Mouse (Mus musculus): ENCODE data around the gene Epha5.

Epha5 gene

DNA sequence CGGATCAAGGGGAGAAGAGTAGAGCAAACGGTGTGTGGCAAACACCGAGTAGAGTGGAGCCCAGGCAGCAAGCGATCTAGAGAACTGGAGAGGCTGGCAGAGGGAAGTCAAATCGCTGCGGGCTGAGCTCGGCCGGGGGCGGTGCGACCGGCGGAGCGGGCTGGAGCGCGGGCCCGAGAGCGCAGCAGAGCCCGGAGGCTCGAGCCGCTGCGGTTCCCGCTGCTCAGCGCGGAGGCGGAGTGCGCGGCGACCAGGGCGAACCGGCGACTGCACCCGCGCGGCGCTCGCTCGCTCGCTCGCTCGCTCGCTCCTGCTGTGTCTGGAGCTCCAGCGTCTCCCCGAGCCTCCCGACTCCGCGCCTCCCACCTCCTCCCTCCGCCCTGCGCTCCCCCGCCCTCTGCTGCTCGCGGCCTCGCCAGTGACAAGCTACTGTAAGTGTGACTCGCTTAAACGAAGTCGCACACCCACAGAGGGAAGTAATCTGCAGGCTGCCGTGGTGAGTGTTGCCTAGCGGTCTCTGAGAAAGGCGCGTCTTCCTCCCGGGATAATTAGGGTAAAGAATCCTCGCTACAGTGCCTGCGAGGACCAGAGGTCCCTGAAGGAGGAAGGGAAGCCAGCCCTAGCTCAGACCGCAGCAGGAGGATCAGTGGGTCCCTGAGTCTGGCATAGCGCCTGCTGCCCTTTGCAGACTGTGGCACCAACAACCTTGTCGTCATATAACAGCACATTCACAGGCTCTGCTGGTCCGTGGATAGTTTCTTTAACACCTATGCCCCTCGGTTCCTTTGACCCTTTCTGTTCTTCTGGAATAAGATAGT lies at the start of gene Epha5:
Epha5 (minus strand) TSS at position 321 of the 818 bp plus-strand sequence.
- peak; percentile 7 to 43 for DNase-seq

DNA sequence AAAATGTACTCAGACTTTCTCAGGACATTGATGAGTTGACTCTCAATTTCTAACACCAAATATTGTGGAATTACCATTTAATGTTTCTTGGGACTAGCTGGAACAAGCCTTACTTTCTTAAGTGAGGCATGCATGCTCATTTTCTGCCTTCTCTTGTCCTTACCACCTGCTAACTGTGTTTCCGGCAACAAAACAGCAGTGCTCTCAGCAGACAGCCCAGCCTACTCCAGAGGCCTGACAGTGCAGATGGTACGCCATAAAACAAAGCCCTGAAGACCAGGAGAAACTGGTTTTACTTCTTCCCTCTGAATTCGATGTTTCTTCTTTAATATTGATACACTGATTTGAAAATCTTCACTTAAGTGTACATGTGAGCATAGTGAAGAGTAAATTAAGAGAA lies 39.0 kb upstream of the Epha5 start:
- no peak for DNase-seq

DNA sequence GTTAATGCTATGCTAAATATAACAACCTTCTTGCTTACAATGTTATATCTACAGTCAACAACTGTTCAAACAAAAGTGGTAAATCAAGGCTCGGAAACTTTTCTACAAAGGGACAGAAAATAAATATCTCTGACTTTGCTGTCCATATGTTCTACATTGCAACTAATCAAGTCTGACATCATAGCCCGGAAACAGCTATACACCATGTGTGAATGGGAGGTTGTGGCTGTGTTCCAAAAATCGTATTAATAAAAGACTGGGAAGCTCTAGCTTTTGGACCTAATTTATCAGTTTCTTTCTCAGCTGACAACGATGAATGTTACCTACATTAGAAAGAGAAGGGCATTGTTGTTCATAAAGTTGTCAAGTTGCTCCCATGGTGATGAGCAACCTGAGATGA lies 37.5 kb upstream of the Epha5 start:
- no peak for DNase-seq

DNA sequence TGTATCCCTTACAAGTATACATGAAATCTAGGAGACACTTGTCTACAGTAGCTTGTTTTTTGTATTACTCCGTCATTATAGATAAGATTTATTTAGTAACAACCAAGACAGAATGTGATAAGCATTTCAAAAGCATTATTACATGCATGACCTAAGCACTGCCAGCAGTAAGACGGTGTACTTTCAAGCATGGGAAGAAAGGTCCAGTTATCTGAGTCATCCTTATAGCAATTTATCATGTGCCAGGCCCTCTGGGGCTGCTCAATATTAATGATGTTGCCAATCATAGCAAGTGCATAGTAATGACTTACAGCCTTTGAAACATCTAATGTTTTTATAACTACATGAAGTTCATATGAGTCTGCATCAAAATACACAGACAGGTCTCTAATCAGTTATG lies 36.7 kb upstream of the Epha5 start:
- DNase-seq, result no peak

DNA sequence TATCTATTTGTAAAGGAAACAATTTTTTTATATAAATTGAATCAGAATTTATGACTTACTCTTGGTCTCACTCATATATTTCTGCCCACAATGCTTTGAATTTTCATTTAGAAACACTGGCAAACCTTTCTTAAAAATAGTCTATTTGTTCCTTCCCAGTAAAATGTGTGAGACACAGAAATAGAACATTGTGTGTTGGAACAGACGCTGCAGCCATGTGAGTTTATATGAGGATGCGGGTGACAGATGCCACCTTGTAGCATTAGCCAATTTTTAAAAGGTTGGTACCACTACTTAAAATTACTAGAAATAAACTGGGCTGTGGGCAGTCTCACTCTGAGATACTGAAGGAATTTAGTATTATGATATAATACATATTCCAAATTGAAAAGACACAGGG lies 23.1 kb upstream of the Epha5 start:
- DNase-seq, result no peak

DNA sequence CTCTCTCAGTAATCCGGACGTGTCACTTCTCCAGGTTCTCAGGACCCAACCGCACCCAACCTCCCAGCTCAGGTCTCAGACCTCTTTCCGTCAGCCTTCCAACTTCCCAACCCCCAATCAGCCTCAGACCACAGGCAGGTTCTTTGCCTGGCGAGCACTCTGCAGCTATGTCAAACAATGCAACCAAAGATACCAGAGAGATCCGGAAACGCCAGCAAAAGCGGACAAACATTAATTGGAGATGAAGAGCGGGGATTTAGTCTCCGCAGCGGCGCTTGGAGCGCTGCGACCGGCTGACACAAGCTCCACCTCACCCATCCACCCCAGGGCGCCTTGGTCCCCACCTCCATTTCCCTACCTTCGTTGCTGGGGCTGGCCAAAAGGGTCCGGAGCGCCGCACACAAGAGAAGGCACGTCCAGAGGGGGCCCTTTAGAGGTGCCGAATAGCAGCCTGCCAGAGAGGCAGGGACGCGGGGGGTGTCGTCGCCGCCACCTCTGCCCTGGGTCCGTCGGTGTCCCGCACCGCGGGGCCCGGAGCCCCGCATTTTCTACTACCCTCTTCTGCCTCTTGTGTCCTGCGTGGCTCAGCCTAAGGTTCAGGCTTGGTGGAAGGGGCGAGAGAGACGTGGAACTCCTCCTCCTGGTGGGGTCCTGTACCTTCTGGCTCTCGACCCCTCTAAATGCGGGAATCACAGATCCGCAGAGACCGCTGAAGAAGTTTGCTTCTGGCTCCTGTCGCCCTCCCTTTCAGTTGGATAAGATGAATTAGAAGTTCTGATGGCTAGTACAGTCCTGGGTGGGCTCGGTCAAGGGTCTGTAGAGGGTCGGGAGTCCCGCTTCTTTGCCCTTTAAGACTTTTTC lies 991 bp downstream of the Epha5 start:
- DNase-seq, result peak in 1 of 2 experiments; percentile 2

DNA sequence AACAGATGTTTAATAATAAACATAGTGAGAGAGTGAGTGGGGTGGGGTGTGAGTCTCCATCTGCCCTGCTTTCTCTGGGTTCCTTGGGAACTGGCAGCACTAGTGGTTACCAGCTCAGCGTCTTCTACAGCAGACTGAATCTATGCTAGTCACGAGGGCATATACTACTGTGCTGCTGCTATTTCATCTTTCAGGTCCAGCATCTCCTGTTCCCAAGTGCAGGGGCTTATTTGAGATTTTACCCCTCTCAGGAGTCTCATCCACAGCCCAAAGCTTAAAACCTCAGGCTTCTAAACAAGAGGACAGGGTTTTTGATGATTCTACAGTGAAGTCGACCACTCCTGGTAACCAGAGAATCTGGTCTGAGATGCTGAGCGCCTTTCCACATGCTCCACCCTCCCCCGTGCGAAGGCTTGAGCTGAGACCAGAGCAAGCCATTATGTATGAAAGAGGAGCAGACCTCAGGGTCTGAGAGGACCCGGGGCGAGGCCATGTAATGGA lies 2.2 kb downstream of the Epha5 start:
- DNase-seq, result no peak

DNA sequence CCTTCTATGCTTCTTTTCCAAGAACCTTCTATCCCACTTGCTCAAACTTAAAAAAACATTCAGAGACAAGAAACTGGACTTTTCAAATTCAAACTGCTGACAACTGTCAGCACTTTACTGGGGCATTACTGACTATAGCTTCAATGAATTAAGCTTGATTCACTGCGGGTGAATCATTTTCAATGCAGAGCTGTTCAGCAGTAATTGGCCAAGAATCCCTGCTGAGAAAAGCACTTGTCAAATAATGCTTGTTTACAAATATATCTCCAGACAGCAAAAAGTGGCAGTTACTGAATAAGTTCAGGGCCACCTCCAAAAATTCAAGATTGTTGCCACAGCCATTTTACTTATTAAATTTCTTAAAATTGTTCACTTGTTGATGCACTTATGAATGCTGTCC lies 4.2 kb downstream of the Epha5 start:
- DNase-seq, result no peak

DNA sequence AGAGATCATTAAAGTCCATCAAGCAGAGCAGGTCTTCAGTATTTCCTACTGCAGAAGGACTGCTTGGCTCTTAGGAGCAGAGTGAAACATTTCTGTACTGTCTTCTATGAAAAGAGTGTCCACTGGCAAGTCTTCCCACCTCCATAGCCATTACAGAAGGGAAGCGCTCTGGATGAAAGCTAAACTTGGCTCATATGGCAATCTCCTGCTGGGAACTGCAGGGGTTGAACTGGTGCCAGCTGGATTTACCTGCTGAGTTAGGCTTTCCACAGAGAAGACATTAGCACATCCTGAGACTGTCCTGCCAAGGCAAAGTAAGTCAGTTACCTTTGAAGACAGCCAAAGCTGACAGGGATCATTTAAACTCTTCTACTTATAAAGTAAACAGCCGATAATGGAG lies 8.8 kb downstream of the Epha5 start:
- DNase-seq, result no peak

DNA sequence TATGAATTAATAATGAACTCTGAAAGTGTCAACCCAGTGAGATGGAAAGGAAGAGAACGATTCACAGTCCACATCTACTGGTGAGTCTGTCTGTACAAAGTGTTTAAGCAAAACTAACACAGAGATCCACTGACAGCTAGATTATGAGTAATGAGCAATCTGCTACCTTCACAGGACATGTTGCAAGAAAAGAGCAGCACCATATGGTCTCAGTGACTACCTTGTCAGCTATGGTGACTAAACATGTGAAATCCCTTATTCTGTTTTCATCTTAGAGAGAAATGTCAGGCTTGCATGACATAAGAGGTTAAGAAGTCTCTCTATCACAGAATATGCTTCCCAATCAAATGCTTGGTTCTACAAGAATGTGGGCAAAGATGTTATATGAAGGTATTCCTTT lies 20.1 kb downstream of the Epha5 start:
- DNase-seq, result no peak

DNA sequence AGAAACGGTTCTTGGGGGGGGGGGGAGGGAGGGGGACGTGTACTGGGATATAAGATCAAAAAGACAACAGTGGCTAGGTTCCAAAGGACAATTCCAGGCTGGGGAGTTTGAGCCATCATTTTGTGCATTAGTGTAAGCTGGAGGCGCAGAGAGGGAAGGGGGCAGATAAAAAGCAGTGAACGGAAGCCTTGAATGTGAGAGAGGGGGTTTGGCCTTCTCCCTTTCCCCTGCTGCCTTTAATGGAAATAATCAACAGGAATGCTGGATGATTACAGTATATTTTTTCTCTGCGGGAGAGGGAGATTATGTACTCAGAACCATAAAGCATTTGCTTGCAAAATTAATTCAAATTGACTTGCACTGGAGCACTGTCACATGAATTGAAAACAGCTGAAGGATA lies 51.8 kb downstream of the Epha5 start:
- no peak for DNase-seq

DNA sequence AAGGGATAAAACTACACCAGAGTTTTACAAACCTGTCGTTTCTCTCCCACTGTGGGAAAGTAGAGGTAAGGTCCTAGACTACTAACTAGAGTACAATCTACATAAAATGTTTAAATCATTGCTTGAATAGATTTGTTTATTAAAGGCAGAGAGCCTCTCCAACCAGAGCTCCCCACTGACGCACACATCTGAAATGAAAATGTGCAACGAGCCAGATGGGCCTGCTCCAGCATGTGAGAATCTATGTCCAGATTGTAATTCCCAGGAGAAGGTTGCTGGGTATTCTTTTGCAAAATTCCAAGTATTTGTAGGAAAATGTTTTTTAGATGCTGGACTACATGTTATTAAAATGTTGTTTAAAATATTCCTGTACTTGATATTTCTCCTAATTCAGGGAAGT lies 57.8 kb downstream of the Epha5 start:
- DNase-seq, result no peak

DNA sequence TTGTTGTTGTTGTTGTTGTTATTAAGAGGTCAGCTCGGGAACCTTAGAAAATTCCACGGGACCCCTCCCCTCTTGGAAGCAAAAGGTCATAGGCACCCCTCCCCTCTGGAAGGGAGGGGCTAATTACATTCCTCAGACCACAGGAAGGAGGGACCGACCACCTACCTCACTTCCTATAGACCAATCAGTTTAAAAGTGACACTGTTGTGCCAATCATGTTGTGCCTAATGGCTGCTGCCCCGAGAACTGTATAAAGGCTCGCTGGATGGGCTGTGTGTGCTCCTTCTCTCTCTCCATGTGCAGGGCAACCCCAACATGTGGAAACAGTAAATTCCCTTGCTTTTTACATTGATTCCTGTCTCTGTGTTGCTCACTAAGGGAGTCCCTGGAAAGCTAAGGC lies 64.1 kb downstream of the Epha5 start:
- no peak for DNase-seq

DNA sequence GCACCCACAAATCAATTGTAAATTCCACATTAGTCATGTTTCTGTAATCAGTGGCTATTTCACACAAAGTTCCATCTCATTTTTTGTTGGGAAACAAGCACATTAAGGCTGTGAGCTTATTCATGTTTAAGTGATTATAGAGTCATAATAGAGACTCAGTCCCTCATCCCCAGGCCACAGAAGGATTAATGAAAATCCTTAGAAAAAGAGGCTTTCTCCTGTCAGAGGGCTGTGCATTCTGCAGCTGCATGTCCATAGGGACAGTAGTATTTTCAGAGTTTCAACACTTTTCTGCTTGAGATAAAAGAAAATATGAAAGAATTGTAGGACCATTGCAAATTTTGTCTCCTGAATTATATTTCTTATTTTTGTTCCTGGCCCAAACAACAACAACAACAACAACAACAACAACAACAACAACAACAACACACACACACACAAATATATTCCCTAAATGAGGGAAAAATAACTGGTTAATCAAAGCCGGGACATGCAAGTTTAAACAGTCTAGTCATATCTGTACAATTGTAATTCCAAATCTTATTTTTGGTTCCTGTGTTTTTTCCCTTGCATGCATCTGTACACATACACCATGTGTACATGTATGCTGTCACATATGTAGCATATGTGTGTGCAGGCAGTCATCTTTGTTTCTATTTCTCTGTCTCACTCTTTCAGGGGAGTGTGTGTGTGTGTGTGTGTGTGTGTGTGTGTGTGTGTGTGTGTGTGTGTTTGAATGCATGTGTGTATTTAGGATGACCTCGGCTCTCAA lies 70.3 kb downstream of the Epha5 start:
- no peak for DNase-seq

DNA sequence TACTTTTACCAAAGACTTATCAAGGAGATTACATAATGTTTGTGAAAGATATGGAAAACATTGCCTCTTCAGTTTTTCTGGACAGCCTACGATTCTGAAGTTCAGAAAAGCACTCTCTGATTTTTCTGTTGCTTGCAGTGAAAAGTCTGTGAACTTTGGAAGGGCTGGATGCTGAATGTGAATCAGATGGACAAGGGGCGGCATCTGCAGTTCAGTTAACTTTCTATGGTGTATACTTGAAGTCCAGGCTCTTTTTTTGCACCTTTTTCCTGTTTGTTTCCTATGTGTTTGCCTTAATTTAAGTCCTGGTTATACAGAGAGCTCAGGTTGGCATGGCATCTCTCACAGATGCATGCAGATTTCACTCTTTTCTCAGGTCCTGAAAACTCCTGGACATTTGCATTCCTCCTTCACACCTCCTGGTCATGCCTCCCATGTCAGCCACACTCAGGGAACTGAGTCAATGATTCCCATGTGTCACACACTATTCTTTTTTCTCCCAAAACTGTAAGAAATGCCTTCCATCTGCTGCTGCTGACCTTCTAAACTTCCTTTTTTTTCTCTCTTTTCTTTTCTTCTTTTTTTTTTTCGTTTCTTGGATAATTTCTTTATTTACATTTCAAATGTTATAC lies 81.2 kb downstream of the Epha5 start:
- no peak for DNase-seq

DNA sequence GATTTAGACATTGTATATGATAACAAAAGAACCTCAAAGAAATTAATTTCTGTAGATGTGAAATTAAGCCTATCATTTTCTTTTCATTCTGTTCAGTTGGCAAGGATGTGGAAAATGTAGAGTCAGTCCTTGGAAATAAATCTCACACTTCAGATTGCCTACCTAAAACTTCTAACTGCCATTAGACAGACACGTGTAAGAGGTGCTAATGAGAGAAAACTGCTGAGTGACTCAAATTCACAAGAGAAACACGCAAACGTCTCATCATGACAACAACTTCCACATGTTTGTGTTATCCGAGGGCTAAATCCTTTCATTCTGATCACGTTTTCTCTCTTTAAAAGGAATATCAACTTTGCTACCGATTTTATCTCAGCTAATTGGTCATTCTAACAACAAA lies 82.7 kb downstream of the Epha5 start:
- DNase-seq, result no peak

DNA sequence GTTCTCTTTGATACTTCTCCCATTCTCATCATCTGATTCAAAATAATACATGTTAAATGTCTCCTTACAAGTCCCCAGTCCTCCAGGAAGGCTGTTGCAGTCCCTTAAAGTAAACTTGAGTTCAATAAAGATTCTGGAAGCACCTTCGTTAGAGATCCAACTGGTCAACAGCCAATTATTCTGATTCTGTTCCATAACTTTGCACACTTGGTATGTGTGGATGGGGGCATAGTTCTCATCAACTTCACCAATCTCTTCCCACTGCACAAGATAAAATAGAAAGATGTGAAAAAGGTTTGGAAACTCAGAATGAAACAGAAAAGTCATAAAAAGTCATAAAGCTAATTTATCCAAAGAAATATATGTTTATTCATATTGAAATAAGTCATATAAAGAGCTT lies 85.6 kb downstream of the Epha5 start:
- no peak for DNase-seq

DNA sequence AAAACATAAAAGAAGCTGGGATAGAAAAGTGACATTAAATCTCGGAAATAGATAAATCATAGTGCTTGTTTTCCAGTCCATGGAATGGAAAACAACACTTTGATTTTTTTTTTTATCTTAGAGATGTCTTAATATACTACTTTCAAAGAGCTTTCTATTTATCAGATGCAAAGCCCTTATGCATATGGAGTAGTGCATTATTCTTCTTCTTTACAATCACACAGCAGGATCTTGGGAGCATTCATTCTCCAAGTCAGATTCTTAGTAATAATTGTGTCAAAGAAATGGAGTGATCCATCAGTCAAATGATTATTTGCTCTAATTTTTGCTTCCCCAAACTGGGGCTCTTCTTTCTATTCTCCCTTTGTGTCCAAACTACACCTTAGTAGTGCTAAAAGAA lies 96.6 kb downstream of the Epha5 start:
- DNase-seq, result no peak

DNA sequence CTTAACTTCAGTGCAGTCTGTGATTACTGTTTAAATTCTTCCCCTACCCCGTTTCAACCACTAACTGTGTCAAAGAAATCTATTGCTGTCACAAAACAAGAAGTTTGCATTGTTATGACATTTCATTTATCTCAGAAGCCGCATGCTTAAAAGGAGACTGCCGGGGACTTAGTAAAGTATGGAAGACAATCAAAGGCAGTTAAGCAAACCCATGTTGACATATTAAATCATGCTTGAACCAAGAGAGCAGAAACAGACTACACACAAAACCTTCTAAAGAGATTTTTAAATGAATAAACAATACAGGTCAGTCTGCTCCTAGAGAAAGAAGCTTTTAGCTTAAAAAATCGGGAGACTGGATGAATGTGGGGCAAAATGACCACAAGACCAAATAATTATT lies 97.0 kb downstream of the Epha5 start:
- DNase-seq, result no peak

DNA sequence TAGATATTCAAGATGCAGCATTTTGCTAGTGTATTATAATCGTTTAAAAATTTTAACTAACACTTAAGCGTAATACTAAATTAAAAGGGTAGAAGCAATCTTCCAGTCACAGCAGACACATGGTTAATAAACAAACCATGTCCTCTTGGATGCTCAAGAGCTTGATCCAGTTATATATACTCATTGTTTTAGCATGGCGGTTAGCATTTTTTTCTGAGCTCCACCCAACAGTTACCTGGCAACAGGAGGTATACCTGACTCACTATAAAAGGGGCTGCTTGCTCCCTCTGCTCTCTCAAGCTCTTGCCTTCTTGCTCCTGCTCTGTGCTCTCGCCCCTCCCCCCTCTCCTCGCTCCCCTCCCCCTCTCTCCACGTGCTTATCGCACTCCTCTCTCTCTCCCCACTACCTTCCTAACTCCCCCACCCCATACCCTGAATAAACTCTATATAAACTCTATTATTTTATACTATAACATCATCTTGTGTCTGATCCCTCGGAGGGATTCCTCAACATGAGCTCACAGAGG lies 98.3 kb downstream of the Epha5 start:
- no peak for DNase-seq

DNA sequence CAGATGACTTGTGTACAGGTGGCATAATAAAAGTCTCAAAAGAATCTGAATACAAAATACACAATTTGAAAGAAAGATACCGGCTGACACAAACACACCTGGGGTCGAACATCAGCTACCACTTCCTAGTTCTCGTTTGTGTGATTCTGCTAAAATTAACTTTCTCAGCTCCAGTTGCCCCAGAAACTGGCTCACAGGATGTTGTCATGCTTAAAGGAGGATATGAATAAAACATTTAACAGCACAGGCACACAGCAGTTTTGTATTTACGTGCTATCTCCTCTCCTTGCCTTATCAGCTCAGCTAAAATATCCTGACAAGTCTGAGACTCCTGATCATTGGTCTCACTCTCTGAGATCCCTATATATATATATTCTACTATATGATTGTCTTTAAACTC lies 99.3 kb downstream of the Epha5 start:
- no peak for DNase-seq

DNA sequence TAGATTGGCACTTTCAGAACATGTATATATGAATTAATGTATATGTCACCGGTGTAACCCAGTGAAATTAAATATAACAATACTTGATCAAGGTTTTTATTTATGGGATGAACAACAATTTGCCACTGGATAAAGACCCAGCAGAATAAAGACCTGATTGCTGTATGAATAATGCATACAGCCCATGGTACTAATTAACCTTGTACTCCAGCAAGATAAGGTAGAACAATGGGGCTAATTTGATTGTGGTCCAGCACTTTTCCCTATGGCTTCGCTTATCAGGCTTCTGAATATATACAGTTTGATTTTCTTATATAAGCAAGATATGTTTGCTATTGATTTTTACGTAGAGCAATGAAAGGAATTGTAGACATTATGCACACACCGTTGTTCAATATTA lies 103.6 kb downstream of the Epha5 start:
- DNase-seq, result no peak
